Mouse (Mus musculus): Measurements from ENCODE around the gene Ms4a3.

The Ms4a3 gene

DNA sequence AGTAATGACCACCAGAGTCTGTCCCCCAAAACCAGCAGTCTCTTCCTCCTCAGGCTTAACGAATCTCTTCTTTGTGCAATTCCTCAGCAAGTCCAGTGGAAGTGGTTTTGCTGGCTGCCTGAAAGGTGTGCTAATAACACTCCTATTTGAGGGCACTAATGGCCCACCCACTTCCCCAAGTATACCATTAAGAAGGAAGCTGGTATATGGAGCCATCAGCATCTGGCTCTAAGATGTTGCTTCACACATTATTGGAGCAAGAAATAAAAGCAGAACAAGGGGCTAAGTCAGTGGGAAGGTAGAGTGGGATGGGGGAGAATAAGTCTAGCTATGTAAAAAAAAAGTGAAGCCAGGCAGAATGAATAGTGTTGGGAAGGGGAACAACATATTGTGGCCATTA, at the start of gene Ms4a3:
Gene Ms4a3 (minus strand): TSS at position 120 of the 400 bp plus-strand sequence.
- DNase-seq: no peak

DNA sequence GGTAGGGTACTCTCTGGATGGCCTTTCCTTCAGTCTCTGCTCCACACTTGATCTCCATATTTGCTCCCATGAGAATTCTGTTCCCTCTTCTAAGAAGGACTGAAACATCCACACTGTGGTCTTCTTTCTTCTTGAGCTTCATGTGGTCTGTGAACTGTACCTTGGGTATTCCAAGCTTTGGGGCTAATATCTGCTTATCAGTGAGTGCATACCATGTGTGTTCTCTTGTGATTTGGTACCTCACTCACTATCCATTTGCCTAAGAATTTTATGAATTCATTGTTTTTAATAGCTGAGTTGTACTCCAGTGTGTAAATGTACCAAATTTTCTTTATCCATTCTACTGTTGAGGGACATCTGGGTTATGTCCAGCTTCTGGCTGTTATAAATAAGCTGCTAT, 20.9 kb upstream of the Ms4a3 start:
- DNase-seq: no peak

DNA sequence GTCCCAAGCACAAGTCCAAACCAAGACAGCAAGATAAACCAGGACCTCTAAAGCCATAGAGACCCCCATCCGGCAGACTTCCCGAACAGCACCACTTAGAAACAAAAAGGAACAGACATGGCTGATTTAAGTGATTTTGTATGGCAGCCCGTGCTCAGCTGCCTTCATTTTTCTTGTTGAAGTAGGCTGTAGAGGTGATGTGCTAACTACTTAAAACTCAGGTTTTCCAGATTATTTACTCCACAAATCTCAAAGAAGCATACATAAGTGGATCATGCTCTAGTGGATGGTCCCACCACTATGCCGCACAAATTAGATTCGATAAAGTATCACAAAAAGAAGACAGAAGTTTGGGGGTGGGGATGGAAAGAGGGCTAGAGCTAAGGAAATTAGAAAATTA, 19.8 kb upstream of the Ms4a3 start, which contains the start of gene Oosp2:
Gene Oosp2 (minus strand): TSS at position 101 of the 400 bp plus-strand sequence.
- no peak for DNase-seq

DNA sequence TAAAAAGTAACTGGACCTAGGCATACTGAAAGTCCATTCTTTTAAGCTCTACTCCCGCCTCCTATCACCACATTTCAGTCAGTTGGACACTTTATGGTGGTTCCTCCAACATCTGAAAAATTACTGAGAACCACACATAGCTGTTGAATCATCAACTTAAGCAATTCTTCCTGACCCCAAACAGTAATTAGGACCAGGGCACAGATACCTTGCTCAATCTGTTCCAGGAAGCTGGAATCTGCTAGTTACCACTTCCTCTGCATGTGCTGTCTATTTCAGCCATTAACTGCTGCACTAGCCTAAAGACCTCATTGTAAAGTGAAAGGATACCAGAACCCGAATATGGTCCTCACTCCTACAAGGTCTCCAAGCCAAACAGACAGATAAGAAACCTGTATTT, 18.5 kb upstream of the Ms4a3 start:
- DNase-seq: no peak

DNA sequence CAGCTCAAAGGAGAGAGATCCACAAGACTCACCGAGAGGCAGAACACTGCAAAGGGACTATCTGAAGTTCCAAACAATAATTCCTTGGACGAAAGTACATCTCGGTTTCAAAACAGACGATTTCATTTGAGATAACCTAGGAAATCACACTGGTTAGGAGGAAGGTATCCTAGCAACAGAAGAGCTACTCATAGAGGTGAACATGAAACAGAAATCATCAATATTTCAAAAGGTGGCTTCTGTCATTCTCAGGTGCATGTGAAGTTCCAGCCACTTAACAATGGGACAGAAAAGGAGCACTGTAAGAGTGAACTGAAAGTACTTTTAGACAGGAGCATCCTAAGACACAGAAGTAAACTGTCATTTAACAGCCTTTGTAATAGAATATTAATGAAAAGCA, 8.9 kb upstream of the Ms4a3 start:
- DNase-seq: no peak

DNA sequence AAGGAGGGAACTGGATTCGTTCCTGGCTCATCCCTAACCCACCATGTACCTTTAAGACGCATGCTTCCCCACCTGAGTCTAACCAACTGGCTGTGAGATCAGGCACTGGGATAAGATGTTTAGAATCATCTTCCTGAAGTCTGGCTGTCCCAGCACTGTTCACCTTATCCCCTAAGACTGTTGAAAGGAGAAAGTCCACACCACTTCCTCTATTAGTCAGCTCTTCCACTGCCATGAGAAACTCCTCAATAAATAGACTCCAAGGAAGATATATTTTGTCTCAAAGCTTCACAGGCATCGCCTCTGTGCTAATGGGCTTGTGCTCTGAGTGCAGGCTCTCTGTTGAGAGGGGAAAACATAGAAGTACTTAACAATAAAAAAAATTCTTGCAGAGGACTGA, 5.5 kb upstream of the Ms4a3 start:
- DNase-seq: no peak

DNA sequence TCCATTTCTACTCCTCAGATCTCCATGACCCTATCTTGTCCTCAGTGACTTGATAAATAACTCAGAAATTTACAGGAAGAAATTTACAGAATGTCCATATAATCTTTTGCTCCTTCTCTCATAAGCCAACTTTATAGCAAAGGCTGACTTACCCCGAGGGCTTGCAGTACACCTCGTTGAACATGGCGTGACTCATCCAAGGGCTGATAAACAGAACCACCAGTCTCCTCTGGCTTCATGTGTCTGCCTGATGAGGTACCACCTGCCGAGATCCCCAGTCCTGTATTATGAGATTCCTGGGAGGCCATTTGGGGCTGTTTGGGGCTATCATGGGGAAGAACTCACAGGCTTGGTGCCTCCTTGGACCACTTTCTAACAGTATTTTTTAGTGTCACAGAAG, 1.6 kb downstream of the Ms4a3 start:
- DNase-seq: no peak

DNA sequence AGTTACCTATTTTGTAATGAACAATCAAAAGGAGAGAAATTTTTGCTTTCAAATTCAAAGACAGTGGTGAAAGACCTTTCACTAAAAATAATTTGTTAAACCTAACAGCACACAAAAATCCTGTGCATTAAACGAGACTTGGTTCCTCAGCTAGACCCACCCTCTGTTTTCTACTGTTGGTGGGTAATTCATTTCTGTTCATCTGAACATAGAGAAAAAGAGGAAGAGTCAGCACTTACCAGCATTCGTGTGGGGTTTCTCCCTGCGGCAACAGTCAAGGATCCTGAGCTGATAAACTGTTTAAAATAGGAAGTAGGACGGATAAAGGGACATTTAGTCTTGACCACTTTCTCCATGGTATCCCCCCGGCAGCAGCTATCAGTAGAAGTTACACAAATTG, 5.1 kb downstream of the Ms4a3 start:
- DNase-seq: no peak

DNA sequence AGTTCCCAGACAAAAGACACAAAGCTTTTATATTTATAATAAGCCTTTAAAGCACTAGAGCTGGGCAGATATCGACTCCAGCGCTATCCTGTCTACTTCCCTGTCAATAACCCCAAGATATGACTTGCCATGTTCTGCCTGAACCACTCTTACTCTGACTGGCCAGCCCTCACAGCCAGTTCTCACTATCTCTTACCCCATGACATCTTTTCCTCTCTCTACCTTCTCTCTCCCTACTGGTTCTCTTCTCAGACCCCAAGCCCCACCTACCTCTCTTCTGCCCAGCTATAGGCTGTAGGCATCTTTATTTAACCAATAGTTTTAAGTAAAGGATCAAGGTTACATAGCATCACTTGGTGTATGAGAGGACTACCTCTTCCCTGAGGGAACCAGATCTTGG, 6.3 kb downstream of the Ms4a3 start:
- no peak for DNase-seq

DNA sequence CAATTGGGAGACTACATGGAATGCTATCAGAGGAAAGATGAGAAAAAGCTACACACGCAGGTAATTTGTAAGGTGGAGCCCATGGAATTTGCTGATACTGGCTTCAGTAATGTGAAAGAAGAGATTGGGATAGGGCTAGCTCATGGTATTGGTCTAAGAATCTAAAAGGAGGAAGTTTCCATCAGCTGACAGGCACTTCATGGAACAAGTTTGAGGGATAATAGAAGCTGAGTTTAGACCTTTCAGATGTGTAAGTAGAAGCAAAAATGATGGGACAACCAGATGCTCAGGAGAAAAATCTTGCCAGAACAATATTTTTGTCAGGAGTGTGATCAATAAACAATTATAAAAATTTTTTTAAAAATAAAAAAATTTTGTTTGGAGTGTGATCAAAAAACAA, 6.9 kb downstream of the Ms4a3 start:
- no peak for DNase-seq

DNA sequence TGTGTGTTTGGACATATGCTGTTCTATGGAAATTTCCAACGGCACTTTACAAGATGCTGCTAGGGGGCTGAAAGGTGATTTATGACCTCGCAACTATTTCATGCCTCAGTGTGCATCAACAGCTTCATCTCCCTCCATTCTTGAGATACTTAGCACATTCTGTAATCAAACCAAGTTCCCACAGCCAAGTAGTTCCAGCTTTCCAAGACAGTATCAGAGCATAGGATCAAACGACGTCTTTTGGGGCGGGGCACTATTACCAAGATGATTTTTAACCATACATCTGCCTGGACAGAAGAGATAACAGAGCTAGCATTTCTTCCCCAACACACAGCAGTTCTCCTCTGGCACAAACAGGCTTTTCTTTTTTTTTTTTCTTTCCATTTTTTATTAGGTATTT, 15.4 kb downstream of the Ms4a3 start:
- no peak for DNase-seq

DNA sequence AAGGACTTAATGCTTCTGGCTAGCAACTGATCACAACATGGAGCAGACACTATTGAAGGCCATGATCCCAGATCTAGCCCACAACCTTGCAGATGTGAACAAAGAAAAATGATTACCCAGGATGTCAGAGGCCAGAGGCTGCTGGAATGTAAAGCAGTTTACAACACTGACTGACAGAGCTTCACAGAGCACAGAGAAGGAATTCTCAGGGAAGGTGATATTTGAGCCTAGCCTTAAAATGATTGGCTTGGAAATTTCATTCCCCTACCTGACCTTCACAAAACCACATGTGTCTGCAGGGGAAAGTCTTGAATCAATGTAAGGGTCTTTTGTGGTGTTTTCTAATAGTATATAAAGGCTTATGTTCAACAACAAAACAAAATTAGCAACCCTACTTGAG, 15.9 kb downstream of the Ms4a3 start:
- no peak for DNase-seq

DNA sequence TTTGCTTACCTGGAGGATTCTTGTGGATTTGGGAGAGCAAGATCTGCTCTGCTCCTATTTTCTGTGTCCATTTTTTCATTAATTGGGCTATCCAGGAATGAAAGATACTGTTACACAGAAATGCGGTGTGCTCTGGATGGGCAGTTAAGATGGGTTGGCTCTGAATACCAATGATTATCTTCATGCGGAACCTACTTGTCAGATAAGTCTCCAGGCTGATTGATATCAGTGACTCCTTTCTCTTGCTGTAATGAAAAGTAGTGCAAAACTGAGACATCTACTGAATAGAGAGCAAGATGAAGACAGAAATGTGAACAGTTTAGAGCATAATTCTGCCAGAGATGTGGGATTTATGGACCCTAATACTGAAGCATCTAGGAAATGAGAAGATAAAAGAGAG, 17.1 kb downstream of the Ms4a3 start, which contains the start of gene Ms4a2:
Gene Ms4a2 (minus strand): TSS at position 169 of the 400 bp plus-strand sequence.
- DNase-seq: no peak

DNA sequence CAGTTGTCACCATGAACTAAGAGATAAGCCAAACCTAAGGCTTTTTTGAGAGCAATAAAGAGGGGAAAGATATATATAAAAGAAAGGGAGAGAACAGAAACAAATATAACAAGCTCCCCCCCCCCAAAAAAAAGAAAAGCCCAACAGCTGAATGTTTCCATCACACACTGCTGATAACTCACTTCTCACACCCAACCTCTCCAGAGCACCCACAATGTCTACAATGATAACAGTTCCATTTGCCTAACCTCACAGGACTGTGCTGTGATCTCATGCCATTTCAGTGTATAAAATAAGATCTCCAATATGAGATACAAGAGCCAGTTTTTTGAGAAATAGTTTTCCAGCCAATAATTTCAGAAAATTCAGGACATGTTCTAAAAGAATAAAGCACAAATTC, 22.7 kb downstream of the Ms4a3 start:
- DNase-seq: no peak

DNA sequence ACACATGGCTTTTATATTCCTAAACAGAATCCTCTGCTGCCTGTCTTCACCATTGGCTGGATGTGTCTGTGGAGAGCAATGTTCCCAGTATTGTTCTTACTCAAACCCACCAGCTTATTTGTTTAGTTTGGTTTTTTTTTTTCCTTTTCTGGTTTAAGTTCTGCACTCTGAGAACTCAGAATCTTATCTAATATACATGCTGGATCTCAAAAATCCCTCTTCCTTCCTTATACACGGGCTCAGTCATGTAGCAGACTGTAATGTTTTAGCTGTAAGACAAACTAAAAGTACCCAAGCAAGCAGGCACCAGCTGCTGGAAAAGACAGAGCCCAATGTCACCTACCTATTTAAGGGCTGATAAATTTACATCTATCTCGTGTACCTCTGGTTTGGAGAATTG, 25.8 kb downstream of the Ms4a3 start:
- no peak for DNase-seq

DNA sequence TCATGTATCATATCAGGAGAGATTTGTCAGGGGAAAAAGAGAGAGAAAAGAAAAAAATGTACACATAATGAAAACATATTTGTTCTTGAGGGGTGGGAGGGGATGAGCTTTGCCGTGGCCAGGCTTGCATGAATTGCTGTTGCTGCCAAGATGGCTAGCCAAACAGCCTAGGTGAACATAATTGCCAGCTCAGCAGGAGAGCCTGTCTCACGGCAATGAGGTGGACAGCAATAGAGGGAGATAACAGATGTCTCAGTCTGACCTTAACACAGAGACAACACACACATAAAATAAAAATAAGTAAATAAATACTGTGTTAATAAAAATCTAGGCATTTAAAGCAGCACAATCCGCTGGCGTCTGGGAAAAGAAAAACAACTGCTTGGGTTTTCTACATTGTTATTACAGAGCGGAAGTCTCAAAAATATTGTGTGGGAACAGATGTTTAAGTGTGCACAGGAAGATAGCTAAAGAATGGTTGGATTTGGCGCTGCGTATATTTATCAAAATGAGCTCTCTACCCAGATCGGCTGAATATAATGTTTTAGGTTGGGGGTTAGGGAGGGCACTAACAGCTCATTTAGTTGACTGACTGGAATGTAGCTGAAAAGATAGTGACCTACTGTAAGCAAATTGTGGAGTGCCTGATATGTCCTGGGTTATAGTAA, 26.7 kb downstream of the Ms4a3 start:
- no peak for DNase-seq

DNA sequence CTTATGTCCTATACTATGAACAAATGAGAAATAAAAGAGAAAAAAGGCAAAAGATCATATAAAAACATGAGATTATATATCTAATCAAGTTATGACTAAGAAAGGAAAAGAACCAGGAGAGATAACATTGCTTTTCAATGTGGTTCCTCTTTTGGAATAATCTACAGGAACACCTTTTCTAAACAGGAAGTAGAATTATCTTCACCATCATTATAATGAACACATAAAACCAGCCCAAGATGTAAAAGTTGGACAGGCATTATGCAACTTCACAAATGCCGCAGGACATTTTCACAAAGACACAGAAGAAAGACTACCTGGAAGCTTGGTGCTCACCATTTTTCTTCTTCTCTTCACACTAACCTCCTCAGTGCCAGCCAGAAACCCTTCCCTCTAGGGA, 27.6 kb downstream of the Ms4a3 start:
- DNase-seq: no peak

DNA sequence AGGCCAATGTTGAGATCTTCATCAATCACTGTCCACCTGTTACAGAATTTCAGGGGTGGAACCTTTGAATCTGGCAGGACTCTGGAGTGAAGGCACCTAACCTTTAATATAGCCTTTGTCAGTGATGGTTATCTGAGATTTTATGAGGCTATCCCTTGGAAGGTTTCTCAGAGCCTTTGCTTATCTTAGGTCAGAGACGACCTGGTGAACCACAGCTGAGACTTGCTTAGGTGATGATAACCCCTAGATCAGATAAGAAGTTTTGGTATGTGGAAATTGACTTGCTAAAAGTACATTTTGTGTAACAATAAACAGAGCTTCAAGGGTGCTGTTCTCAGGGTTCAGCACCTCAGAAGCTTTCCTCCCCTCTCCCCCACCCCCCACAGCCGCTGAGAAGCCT, 28.4 kb downstream of the Ms4a3 start:
- DNase-seq: no peak

DNA sequence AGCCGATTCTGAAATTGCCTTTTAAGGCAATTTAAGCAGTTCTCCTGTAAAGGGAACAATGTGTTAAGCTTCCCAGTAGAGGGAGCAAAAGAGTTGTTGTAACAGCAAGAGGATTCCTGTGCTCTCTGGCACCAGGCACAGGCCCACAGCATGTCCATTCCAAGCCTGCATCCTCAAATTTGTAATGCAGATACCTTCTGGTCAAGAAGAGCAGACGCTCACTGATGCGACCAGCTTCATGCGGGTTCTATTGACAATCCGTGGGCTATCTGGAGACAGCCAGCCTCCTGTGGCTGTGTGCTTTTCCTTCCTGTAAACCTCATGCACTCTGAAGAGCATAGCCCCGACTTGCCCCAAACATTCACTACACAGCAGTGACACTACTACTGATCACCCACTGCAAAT, 29.1 kb downstream of the Ms4a3 start:
- DNase-seq: peak; percentile 15

DNA sequence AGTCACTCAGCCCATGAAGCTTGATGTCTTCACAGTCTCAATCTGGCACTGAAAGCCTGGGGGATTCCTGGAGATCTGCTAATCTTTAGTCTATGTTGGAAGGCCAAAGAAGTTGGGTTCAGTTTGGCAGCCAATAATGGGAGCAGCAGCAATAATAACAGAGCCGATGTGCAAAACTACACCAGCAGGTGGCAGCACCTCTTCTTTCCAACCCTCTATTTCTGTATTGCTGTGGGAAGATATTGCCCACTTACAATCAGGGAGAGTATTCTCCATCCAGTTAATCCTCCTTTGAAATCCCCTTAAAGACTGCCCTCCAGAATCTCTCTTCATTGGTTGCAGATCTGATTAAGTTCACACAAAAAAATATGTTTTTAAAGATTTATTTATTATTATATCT, 32.5 kb downstream of the Ms4a3 start:
- peak; percentile 63 for DNase-seq

DNA sequence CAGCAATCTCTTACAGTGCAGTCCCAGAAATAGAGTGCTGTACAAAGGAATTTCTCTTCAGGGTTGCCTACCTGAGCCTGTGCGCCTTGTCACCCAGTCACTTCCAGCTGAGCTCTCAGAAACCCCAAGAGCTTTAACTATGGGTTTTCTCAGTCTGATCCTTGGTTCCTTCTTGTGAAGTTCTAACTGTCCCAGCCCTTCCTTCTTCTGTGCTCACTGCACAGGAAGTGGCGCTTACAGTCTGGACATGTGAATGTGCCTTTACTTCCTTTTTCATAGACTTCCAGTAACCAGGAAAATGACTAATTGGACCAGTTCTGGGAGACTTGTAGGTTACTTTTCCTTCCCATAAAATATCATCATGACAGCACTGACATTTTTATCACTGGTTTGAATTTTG, 36.0 kb downstream of the Ms4a3 start, which contains the start of gene Ms4a6d:
Gene Ms4a6d (minus strand): TSS at position 247 of the 400 bp plus-strand sequence.
- no peak for DNase-seq

DNA sequence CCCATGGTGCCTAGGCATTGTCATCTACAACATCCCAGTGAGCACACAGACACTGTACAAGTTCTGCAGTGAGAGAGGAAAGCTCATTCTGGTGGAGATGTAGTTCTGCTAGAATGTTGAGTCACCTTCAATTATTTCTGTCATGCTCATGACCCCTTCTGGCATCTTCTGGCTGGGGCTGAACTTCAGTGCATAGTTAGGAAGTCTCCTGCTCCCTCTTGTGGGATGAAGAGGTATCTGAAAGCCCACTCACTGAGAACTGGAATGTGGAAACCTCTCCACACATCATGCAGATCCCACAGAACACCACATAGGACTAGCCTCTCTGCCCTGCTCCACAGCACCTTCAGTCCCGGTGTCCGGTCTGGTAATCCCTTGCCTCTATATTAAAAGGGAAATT, 38.6 kb downstream of the Ms4a3 start:
- DNase-seq: peak; percentile 2

DNA sequence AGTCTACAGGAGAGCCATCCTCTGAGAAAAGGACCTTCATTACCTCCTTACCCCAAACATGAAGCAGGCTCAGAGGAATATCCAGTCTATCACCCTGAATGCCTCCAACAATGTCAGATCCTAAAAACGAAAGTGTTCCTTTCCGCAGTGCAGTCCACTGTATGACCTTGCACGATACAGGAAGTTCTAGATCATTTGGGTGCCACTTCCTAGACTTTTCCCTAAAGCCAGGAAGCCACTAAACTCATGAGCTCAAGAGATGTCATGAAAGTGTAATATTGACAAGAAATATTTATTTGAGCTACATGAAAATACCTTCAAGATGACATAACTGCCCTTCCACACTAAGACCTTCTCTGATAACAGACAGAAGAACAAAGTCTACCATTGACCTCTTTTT, 39.3 kb downstream of the Ms4a3 start:
- no peak for DNase-seq

DNA sequence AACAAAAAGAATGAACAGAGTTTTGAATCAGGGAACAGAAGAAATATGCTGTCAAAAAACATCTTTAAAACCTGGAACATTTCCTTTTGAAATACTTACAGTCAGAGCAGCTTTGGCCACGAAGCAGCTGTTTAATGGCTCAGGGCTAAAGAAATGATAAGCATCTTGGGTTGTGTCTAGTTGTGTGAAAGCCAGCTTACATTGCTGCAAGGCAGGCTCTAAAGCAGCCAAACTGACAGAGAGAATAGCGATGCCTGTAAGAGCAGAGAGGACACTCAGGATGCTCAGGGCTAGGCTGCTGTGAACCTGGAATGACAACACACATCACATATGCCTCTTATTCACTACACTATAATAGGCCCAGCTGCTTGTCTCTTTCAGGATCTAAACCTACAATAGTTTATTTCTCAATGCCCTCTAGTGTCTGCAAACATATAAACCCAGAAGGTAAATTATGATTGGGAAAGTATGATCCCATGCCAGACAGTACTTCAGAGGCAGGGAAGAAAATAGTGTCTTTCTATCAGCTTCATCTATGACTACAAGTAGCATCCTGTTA, 50.7 kb downstream of the Ms4a3 start:
- no peak for DNase-seq

DNA sequence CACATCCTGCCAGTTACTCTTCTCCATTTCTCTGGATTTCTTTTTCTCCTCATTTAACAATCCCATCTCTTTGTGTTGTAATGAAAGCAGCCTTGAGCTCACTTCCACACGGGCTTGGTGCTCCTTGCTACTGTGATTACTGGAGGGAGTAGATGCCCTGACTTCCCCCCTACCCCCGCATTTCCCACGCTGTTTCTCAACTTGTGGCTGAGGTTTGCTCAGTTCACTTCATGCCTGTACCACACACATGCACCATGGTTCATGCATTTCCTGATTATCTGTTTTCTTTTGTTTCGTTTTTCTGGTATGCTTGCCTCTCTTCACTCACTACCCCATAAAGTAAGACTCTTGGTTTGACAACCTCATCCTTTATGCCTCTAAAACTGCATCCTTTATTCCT, 51.4 kb downstream of the Ms4a3 start:
- no peak for DNase-seq
